Mouse (Mus musculus) gonadal fat pad, adult 2 months (tissue): ENCODE data around the gene Lipc. TPM values are rescaled to one million over a fixed set of nuclear protein-coding genes. Genes with fewer than 3 reads are reported as not detected.
A peak's percentile ranks its signal among the peaks of the same experiment; 100 is the strongest.

ENCODE experiments used
- DNase-seq: peaks from one replicate; pipeline ENCODE4 v3.0.0-alpha.2; 2012; ENCODE audit warnings: low read depth
- polyA plus RNA-seq: library from polyadenylated mRNA; depleted of rRNA; stranded (reverse); fragments of >200 nt; gene quantifications from 2 replicates; pipeline ENCODE4 v1.2.3, GENCODE M21; 2012

The Lipc gene
- polyA plus RNA-seq, 1 experiment, result 3.0 TPM

GRCm38 (mm10) chr9:70957717-70958116 lies 5.7 kb upstream of the Lipc start:
- DNase-seq, result no peak

GRCm38 (mm10) chr9:70954226-70954625 lies 2.2 kb upstream of the Lipc start:
- no peak for DNase-seq

GRCm38 (mm10) chr9:70949336-70949735 lies 2.7 kb downstream of the Lipc start:
- DNase-seq, result no peak

GRCm38 (mm10) chr9:70947312-70947711 lies 4.7 kb downstream of the Lipc start:
- no peak for DNase-seq

GRCm38 (mm10) chr9:70942686-70943333 lies 9.2 kb downstream of the Lipc start:
- DNase-seq, result no peak

- no peak for DNase-seq
Observed at GRCm38 (mm10) chr9:70939752-70940501, 12.1 kb downstream of the Lipc start.

- no peak for DNase-seq
Observed at GRCm38 (mm10) chr9:70938850-70939249, 13.2 kb downstream of the Lipc start.

GRCm38 (mm10) chr9:70938134-70938533 lies 13.9 kb downstream of the Lipc start:
- no peak for DNase-seq

GRCm38 (mm10) chr9:70934587-70935295 lies 17.3 kb downstream of the Lipc start:
- DNase-seq, result no peak

GRCm38 (mm10) chr9:70930641-70931020 lies 21.4 kb downstream of the Lipc start:
- DNase-seq, result no peak

GRCm38 (mm10) chr9:70929840-70930640 lies 22.0 kb downstream of the Lipc start:
- no peak for DNase-seq

GRCm38 (mm10) chr9:70928472-70928871 lies 23.6 kb downstream of the Lipc start:
- DNase-seq, result no peak

GRCm38 (mm10) chr9:70927701-70928100 lies 24.3 kb downstream of the Lipc start:
- no peak for DNase-seq

GRCm38 (mm10) chr9:70926820-70927588 lies 25.0 kb downstream of the Lipc start:
- DNase-seq, result no peak

GRCm38 (mm10) chr9:70925225-70925624 lies 26.8 kb downstream of the Lipc start:
- no peak for DNase-seq

- no peak for DNase-seq
Observed at GRCm38 (mm10) chr9:70924763-70925162, 27.3 kb downstream of the Lipc start.

- DNase-seq, result no peak
Observed at GRCm38 (mm10) chr9:70921781-70922565, 30.1 kb downstream of the Lipc start.

GRCm38 (mm10) chr9:70921132-70921531 lies 30.9 kb downstream of the Lipc start:
- no peak for DNase-seq

GRCm38 (mm10) chr9:70919271-70919670 lies 32.8 kb downstream of the Lipc start:
- DNase-seq, result no peak

- no peak for DNase-seq
Observed at GRCm38 (mm10) chr9:70916516-70916915, 35.5 kb downstream of the Lipc start.

- peak; percentile 44 for DNase-seq
Observed at GRCm38 (mm10) chr9:70915356-70915685, 36.7 kb downstream of the Lipc start.
